Mouse (Mus musculus): ENCODE data around the gene Bicra. TPM values are rescaled to one million over a fixed set of nuclear protein-coding genes. Genes with fewer than 3 reads are reported as not detected.

The Bicra gene
- total and polyA plus RNA-seq, 3 experiments = 0.81 to 14.1 TPM; not detected in 1

DNA sequence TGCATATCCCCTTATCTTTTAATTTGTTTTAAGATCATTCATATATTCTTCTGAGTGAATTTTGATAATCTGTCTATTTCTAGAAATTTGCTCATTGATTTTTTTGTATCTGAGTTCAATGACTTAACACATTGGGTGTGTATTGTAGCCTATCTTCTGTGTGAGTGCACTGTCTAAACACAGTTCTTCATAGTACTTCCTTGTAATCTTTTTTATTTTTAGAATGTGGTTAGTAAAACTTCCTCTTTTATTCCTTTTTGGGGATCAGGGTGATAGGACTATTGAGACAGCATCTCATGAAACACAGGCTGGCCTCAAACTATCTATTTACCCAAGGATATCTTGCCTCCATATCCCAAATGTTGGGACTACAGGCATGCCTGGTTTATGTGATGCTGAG lies 23.1 kb upstream of the Bicra start:
- Histone ChIP-seq H3K27me3 (ENCODE audit: control insufficient read depth in 1 of 2, insufficient read depth in 2 of 2, low read length in 2 of 2) (peaks cover 3 to 14% of the 10 kb centered on the region in 2 experiments), H3K27ac (ENCODE audit: control insufficient read depth, low read depth, low read length) (no peak overlapping the region), H3K36me3 (ENCODE audit: control insufficient read depth in 1 of 2, insufficient read depth in 2 of 2, low read length in 2 of 2) (peaks cover 0 to 14% of the 10 kb centered on the region in 2 experiments; a peak in 2 of 4 replicates), H3K9me3 (replicated peaks; ENCODE audit: insufficient read depth, low read length) (no peaks in the 10 kb centered on the region), H3K4me1 (ENCODE audit: control insufficient read depth in 1 of 2, insufficient read depth in 2 of 2, low read length in 2 of 2) (peaks cover 6 to 8% of the 10 kb centered on the region in 2 experiments; a peak in 3 of 4 replicates), H3K4me3 (ENCODE audit: control insufficient read depth in 1 of 2, insufficient read depth in 1 of 2, low read depth in 2 of 2, low read length in 2 of 2) (no peak overlapping the region), H3K9ac (ENCODE audit: control insufficient read depth, low read depth, low read length, poor library complexity, severe bottlenecking) (no peak overlapping the region), H3K79me2 (ENCODE audit: control insufficient read depth, insufficient read depth, low read length, poor library complexity) (no peaks in the 10 kb centered on the region)
- peak; percentile 55 for DNase-seq (ENCODE audit: low read depth, low spot score)
- TF ChIP-seq MAFK (IDR thresholded peaks at IDR 0.05; ENCODE audit: borderline replicate concordance, low read depth, low read length) (peak; percentile 16; the same call in 1 of the 2 replicates), USF1 (IDR thresholded peaks at IDR 0.05; ENCODE audit: low read depth, low read length) (no peak), ETS1 (IDR thresholded peaks at IDR 0.05; ENCODE audit: low read depth, low read length) (peak; percentile 67), MYB (IDR thresholded peaks at IDR 0.05; ENCODE audit: low read depth, low read length) (no peak), GATA1 (IDR thresholded peaks at IDR 0.05; ENCODE audit: low read depth, low read length) (peak; percentile 58), NELFE (IDR thresholded peaks at IDR 0.05; ENCODE audit: low read depth, low read length) (no peak), SIN3A (IDR thresholded peaks at IDR 0.05; ENCODE audit: low read length) (peak; percentile 43; the same call in 1 of the 2 replicates), RCOR1 (IDR thresholded peaks at IDR 0.05; ENCODE audit: low read depth, low read length) (0 out of 2 replicates have a peak, but pooled peaks have one; percentile 60), JUND (IDR thresholded peaks at IDR 0.05; ENCODE audit: low read depth, low read length) (no peak), MEF2A (IDR thresholded peaks at IDR 0.05; ENCODE audit: extremely low read depth, insufficient replicate concordance, low read depth, low read length, poor library complexity, severe bottlenecking) (peak; percentile 95), POLR2AphosphoS2 (IDR thresholded peaks at IDR 0.05; ENCODE audit: low read length) (no peak), EP300 (IDR thresholded peaks at IDR 0.05; ENCODE audit: low read depth in 1 of 2, low read length in 2 of 2) (peak; percentile 50 to 64), NRF1 (IDR thresholded peaks at IDR 0.05; ENCODE audit: insufficient read depth, low read depth, low read length, poor library complexity, severe bottlenecking) (no peak), USF2 (IDR thresholded peaks at IDR 0.05; ENCODE audit: borderline replicate concordance in 1 of 2, insufficient read depth in 1 of 2, low read depth in 1 of 2, low read length in 2 of 2) (no peak), CHD1 (IDR thresholded peaks at IDR 0.05; ENCODE audit: low read depth, low read length) (no peak), POLR2A (IDR thresholded peaks at IDR 0.05; ENCODE audit: control insufficient read depth in 1 of 2, insufficient read depth in 1 of 2, low read depth in 1 of 2, low read length in 2 of 2, poor library complexity in 1 of 2) (no peak)

DNA sequence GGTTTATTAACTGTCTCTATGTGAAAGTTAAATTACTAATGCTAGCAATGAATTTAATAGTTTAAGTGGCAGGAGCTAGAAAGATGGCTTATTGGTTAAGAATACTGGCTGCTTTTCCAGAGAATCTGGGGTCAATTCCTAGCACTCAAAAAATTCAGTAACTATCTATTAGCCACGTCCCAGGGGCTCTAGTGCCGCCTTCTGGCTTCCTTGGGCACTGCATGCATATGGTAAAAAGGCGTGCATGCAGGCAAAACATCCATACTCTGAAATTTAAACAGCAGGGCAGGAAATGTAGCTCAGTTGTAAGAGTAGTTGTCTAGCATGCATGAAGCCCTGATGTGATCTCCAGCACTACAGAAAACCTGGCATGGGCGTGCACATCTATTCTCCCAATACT lies 15.8 kb upstream of the Bicra start:
- Histone ChIP-seq H3K79me2 (ENCODE audit: control insufficient read depth, insufficient read depth, low read length, poor library complexity) (no peaks in the 10 kb centered on the region), H3K27ac (ENCODE audit: control insufficient read depth, low read depth, low read length) (no peak overlapping the region), H3K4me3 (ENCODE audit: control insufficient read depth in 1 of 2, insufficient read depth in 1 of 2, low read depth in 2 of 2, low read length in 2 of 2) (no peak overlapping the region), H3K27me3 (ENCODE audit: control insufficient read depth in 1 of 2, insufficient read depth in 2 of 2, low read length in 2 of 2) (peaks cover 0 to 8% of the 10 kb centered on the region in 2 experiments; a peak in 3 of 4 replicates), H3K9me3 (replicated peaks; ENCODE audit: insufficient read depth, low read length) (no peaks in the 10 kb centered on the region), H3K9ac (ENCODE audit: control insufficient read depth, low read depth, low read length, poor library complexity, severe bottlenecking) (no peak overlapping the region), H3K36me3 (ENCODE audit: control insufficient read depth in 1 of 2, insufficient read depth in 2 of 2, low read length in 2 of 2) (no peaks in the 10 kb centered on the region), H3K4me1 (ENCODE audit: control insufficient read depth in 1 of 2, insufficient read depth in 2 of 2, low read length in 2 of 2) (no peaks in the 10 kb centered on the region)
- TF ChIP-seq ZNF384 (IDR thresholded peaks at IDR 0.05; ENCODE audit: low read depth, low read length) (0 out of 2 replicates have a peak, but pooled peaks have one; percentile 4), HCFC1 (IDR thresholded peaks at IDR 0.05; ENCODE audit: low read depth, low read length) (no peak), NRF1 (IDR thresholded peaks at IDR 0.05; ENCODE audit: insufficient read depth, low read depth, low read length, poor library complexity, severe bottlenecking) (no peak), ZC3H11A (IDR thresholded peaks at IDR 0.05; ENCODE audit: low read depth, low read length) (peak; percentile 70), RAD21 (IDR thresholded peaks at IDR 0.05; ENCODE audit: low read depth, low read length) (peak; percentile 83), MAX (IDR thresholded peaks at IDR 0.05; ENCODE audit: low read length) (no peak), GABPA (IDR thresholded peaks at IDR 0.05; ENCODE audit: low read depth, low read length) (no peak), NELFE (IDR thresholded peaks at IDR 0.05; ENCODE audit: low read depth, low read length) (no peak), SMC3 (IDR thresholded peaks at IDR 0.05; ENCODE audit: low read depth, low read length) (peak; percentile 88), MYC (IDR thresholded peaks at IDR 0.05; ENCODE audit: low read depth, low read length) (no peak), CTCF (IDR thresholded peaks at IDR 0.05 in 2 of 3, conservative IDR thresholded peaks at IDR 0.05 in 1 of 3; ENCODE audit: control insufficient read depth in 1 of 3, insufficient read depth in 1 of 3, low read depth in 2 of 3, low read length in 3 of 3, poor library complexity in 1 of 3, severe bottlenecking in 1 of 3) (peak; percentile 81 to 90 (median 82)), POLR2A (IDR thresholded peaks at IDR 0.05; ENCODE audit: control insufficient read depth in 1 of 2, insufficient read depth in 1 of 2, low read depth in 1 of 2, low read length in 2 of 2, poor library complexity in 1 of 2) (no peak), CHD2 (IDR thresholded peaks at IDR 0.05; ENCODE audit: low read length) (no peak)
- DNase-seq (ENCODE audit: low read depth, low spot score) = peak; percentile 61

Data from MEL (cell line).